ENCODE assay signal across 11 mouse cellular contexts in the genomic region with DNA sequence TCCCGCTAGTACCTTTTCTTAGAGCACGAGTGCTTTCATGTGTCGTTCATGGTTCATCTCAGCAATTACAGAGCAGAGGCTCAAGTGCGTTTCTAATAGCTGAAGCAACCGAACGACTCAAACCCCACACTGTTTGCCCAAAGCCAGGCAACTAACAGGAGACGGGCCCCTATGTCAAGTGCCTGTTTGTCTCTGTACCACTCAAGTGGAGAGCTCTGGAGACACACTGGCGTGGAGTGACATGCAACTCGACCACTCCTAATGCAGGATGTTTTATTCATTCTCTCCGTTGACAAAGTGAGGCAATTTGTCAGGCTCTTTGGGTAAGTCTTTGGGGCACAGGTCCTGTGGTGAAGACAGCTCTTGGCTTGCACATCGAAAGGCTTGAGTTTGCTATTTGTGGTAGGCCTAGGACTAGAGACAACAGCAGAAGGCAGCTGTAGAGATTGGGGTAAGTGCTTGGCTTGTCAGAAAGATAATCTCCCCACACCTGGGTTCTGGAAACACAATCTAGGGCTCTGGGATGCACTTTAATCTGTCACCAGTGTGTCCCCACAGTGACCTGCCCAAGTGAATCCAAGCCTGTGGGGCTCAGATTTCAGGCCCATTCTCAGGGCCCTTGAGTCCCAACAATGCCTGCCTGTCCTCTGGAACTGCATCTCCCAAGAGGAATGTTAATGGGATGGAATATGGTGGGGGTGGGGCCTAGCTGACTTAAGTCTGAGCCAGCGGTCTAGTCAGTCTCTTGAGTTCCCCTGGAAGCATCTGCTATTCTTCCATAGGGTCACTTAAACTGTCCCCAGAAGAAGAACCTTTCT.
A peak's percentile ranks its signal among the peaks of the same experiment; 100 is the strongest.
DNase-seq lines count a peak whose midpoint lies in the region; ATAC-seq lines count a peak whose summit lies in the region.
"Had no signal": no experiment of that assay in that cellular context is flagged by ENCODE, and none has a peak within 500 bp of the region (broad histone marks: within the 10 kb centered on the region; RNA-seq: fewer than 3 reads in every experiment).

No protein-coding gene starts in this region.

- H3K9me3 ChIP-seq in heart, embryonic 11.5 days (replicated peaks; ENCODE audit: control insufficient read depth, low read length) = no peaks in the 10 kb centered on the region
- H3K9me3 ChIP-seq in lung, embryonic 15.5 days = no peaks in the 10 kb centered on the region
- no peaks in the 10 kb centered on the region for H3K9me3 ChIP-seq in embryonic facial prominence, embryonic 11.5 days (replicated peaks; ENCODE audit: control insufficient read depth, low read length)
- no peaks in the 10 kb centered on the region for H3K9me3 ChIP-seq in midbrain, embryonic 15.5 days

- H3K27me3 ChIP-seq in heart, embryonic 11.5 days (ENCODE audit: control insufficient read depth, insufficient read depth, low read length) = peaks cover 35% of the 10 kb centered on the region
- H3K27me3 ChIP-seq in lung, embryonic 15.5 days = no peaks in the 10 kb centered on the region
- H3K27me3 ChIP-seq in embryonic facial prominence, embryonic 11.5 days (ENCODE audit: control insufficient read depth, insufficient read depth, low read length) = no peaks in the 10 kb centered on the region
- H3K27me3 ChIP-seq in midbrain, embryonic 15.5 days (replicated peaks) = peaks cover 8% of the 10 kb centered on the region; the same call in 1 of the 2 replicates
- H3K27me3 ChIP-seq: Patski had no signal

- H3K9ac ChIP-seq in heart, embryonic 11.5 days (ENCODE audit: low read depth, low read length) = no peak overlapping the region
- H3K9ac ChIP-seq in lung, embryonic 15.5 days = no peak overlapping the region
- H3K9ac ChIP-seq in embryonic facial prominence, embryonic 11.5 days (replicated peaks; ENCODE audit: low read length) = no peak overlapping the region
- no peak overlapping the region for H3K9ac ChIP-seq in midbrain, embryonic 15.5 days

- H3K4me1 ChIP-seq in heart, embryonic 11.5 days (ENCODE audit: control insufficient read depth, insufficient read depth, low read length) = peaks cover 40% of the 10 kb centered on the region
- peaks cover 57% of the 10 kb centered on the region for H3K4me1 ChIP-seq in lung, embryonic 15.5 days
- peaks cover 18% of the 10 kb centered on the region for H3K4me1 ChIP-seq in embryonic facial prominence, embryonic 11.5 days (ENCODE audit: control insufficient read depth, insufficient read depth, low read length)
- H3K4me1 ChIP-seq in midbrain, embryonic 15.5 days = peaks cover 30% of the 10 kb centered on the region

- H3K36me3 ChIP-seq in heart, embryonic 11.5 days (ENCODE audit: control insufficient read depth, insufficient read depth, low read length) = no peaks in the 10 kb centered on the region
- no peaks in the 10 kb centered on the region for H3K36me3 ChIP-seq in lung, embryonic 15.5 days
- no peaks in the 10 kb centered on the region for H3K36me3 ChIP-seq in embryonic facial prominence, embryonic 11.5 days (replicated peaks; ENCODE audit: control insufficient read depth, insufficient read depth, low read depth, low read length)
- H3K36me3 ChIP-seq in midbrain, embryonic 15.5 days (replicated peaks) = no peaks in the 10 kb centered on the region

- ATAC-seq in heart, embryonic 11.5 days (replicated peaks; ENCODE audit: insufficient number of reproducible peaks, low FRiP score, low TSS enrichment) = peak; percentile 75
- peak; percentile 15; the same call in 1 of the 2 replicates for ATAC-seq in lung, embryonic 15.5 days (ENCODE audit: borderline replicate concordance, extremely low read depth, low FRiP score, low TSS enrichment)
- peak; percentile 69 for ATAC-seq in embryonic facial prominence, embryonic 11.5 days (replicated peaks; ENCODE audit: insufficient number of reproducible peaks, low FRiP score, low TSS enrichment, low read depth)
- ATAC-seq in midbrain, embryonic 15.5 days (replicated peaks) = peak; percentile 24; the same call in 1 of the 2 replicates
- ATAC-seq: inflammation-experienced regulatory T-cells, adult 6 months; Patski had no signal

- no peak overlapping the region for H3K4me3 ChIP-seq in heart, embryonic 11.5 days (ENCODE audit: low read depth, low read length)
- no peak overlapping the region for H3K4me3 ChIP-seq in lung, embryonic 15.5 days
- H3K4me3 ChIP-seq in embryonic facial prominence, embryonic 11.5 days (ENCODE audit: low read depth, low read length) = no peak overlapping the region
- H3K4me3 ChIP-seq in midbrain, embryonic 15.5 days = no peak overlapping the region

- no peak for DNase-seq in heart, adult 8-10 months (ENCODE audit: low spot score)
- DNase-seq in lung, postnatal 10 days = no peak
- peak; percentile 57 for DNase-seq in embryonic facial prominence, embryonic 11.5 days (ENCODE audit: low spot score)
- DNase-seq in gastrocnemius, postnatal 25 days = no peak
- DNase-seq in adrenal gland, adult (ENCODE audit: inconsistent age in 2 of 2, low spot score in 1 of 2) = no peak
- DNase-seq: cerebellum, postnatal 36 days had no signal

- H3K4me2 ChIP-seq in heart, embryonic 11.5 days = peak overlapping the region; percentile 25; the same call in 1 of the 2 replicates
- no peak overlapping the region for H3K4me2 ChIP-seq in lung, embryonic 15.5 days
- H3K4me2 ChIP-seq in embryonic facial prominence, embryonic 11.5 days (ENCODE audit: low read depth, low read length) = no peak overlapping the region
- H3K4me2 ChIP-seq in midbrain, embryonic 15.5 days = no peak overlapping the region

- WGBS in heart, embryonic 11.5 days (ENCODE audit: insufficient replicate concordance) = 25% methylated on average over 12 of the region's 12 CpGs
- 32% methylated on average over 12 of the region's 12 CpGs for WGBS in lung, embryonic 15.5 days
- 46% methylated on average over 12 of the region's 12 CpGs for WGBS in embryonic facial prominence, embryonic 11.5 days
- WGBS in midbrain, embryonic 15.5 days = 42% methylated on average over 12 of the region's 12 CpGs

- peak overlapping the region; percentile 5; the same call in 1 of the 2 replicates for H3K27ac ChIP-seq in heart, embryonic 11.5 days (ENCODE audit: low read depth, low read length)
- peak overlapping the region; percentile 57 for H3K27ac ChIP-seq in lung, embryonic 15.5 days
- peak overlapping the region; percentile 16; the same call in 1 of the 2 replicates for H3K27ac ChIP-seq in embryonic facial prominence, embryonic 11.5 days (replicated peaks; ENCODE audit: low read depth, low read length)
- H3K27ac ChIP-seq in midbrain, embryonic 15.5 days = no peak overlapping the region

Comparison
In these comparisons a context has a peak if more than half of its experiments do, and no peak if none do; other contexts are left out.
1. ATAC-seq: peak in every context shown above with its lines; median percentile 75 in heart, embryonic 11.5 days; 69 in embryonic facial prominence, embryonic 11.5 days; 24 in midbrain, embryonic 15.5 days; 15 in lung, embryonic 15.5 days.